Mouse (Mus musculus): ENCODE measurements at regions not wholly inside any gene's neighbourhood (a gene's known extent, or its start where the extent isn't known, plus 50 kb on each side); places are given as distances from the start of the nearest gene placed in this dataset.

DNA sequence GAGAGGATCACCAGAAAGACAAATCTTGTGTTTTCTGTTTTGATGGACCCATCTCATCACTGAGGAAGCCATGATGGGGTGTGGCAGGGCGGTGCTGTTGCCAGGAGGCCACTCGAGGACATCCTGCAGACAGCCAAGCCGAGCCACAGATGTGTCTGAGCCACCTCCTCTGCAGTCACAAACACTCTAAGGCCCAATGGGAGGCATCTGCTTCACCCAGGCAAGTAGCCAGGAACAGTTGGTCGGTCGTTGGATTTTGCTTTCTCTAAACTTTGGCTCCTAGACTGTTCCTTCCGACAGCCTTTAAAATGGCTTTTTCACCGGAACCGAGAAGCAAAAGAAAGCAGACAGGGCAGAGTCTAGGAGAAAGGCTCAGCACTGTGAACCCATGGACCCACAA lies 90.5 kb downstream of the Gas1 start:
- ATAC-seq = no peak
- no peaks in the 10 kb centered on the region for H3K27me3 ChIP-seq (replicated peaks)
- H3K9ac ChIP-seq = no peak overlapping the region
- WGBS (ENCODE audit: insufficient replicate concordance) = 79% methylated on average over 8 of the region's 8 CpGs
- no peaks in the 10 kb centered on the region for H3K4me1 ChIP-seq
- H3K4me2 ChIP-seq = no peak overlapping the region
- no peaks in the 10 kb centered on the region for H3K36me3 ChIP-seq
- no peak overlapping the region for H3K4me3 ChIP-seq
- H3K27ac ChIP-seq = no peak overlapping the region
- H3K9me3 ChIP-seq (replicated peaks) = no peaks in the 10 kb centered on the region

DNA sequence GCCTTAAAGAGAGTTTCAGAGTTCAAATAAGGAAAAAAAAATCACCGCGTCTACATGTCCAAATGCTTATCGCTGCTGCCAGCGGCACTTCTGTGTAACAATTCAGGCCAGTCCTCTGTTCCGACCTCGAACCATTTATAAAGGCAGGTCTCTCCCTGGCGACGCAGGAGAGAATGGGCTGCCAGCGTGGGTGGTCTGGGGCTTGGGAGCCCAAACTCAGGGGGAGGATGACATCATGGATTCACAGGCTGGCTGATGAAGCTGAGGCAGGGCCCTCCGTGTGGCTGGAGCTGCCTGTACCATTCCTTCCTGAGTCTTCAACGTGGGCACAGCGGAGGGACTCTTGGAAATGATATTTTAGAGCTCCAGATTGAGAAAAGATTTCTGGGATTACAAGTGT lies 92.2 kb downstream of the Gas1 start:
- no peak overlapping the region for H3K9ac ChIP-seq
- no peaks in the 10 kb centered on the region for H3K27me3 ChIP-seq (replicated peaks)
- H3K9me3 ChIP-seq (replicated peaks) = no peaks in the 10 kb centered on the region
- no peak overlapping the region for H3K4me2 ChIP-seq
- no peak overlapping the region for H3K4me3 ChIP-seq
- no peaks in the 10 kb centered on the region for H3K36me3 ChIP-seq
- WGBS (ENCODE audit: insufficient replicate concordance) = 59% methylated on average over 12 of the region's 12 CpGs
- no peak overlapping the region for H3K27ac ChIP-seq
- ATAC-seq = no peak
- no peaks in the 10 kb centered on the region for H3K4me1 ChIP-seq

DNA sequence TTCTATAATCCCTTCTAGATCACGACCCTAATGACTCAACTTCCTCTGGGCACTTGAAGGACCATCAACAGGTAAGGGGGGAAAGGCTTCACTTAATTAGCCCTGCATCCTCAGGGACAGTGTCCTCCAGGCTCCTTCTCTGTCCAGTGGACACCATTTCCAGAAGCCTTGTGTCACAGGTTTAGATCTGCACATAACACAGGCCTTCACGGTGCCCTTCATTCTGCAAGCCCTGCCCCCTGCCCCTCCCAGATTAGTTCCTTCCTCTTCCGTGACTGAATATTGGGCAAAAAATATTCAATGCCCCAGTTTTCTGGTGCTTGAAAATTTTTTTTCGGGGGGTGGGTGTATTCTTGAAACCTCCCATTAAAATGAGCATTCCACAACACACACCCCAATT lies 92.9 kb downstream of the Gas1 start:
- Histone ChIP-seq H3K27ac (no peak overlapping the region), H3K4me2 (no peak overlapping the region), H3K4me3 (no peak overlapping the region), H3K27me3 (replicated peaks) (no peaks in the 10 kb centered on the region), H3K36me3 (no peaks in the 10 kb centered on the region), H3K9me3 (replicated peaks) (no peaks in the 10 kb centered on the region), H3K4me1 (no peaks in the 10 kb centered on the region), H3K9ac (no peak overlapping the region)
- WGBS (ENCODE audit: insufficient replicate concordance) = 42% methylated on average over 4 of the region's 4 CpGs
- ATAC-seq = no peak

DNA sequence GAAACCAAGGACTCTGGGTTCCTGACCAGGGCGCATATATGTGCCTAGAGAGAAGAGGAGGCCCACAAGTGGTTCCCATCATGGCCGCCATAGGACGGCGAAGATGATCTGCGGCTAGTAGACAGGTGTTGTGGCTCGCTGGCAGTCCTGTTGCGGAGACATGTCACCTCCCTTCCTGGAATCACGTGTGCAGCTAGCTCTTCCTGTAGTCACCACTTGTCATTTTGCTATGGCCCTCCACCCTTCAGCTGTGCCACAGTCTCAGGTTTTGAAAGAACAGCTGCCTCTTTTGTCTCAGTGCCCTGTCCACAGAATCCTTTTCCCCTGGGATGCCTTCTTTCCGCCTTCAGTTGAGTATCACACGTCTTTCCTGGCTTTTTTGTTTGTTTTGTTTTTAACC lies 97.1 kb downstream of the Gas1 start:
- no peaks in the 10 kb centered on the region for H3K9me3 ChIP-seq (replicated peaks)
- H3K4me3 ChIP-seq = no peak overlapping the region
- H3K9ac ChIP-seq = no peak overlapping the region
- H3K36me3 ChIP-seq = no peaks in the 10 kb centered on the region
- H3K27ac ChIP-seq = no peak overlapping the region
- ATAC-seq = no peak
- H3K4me1 ChIP-seq = no peaks in the 10 kb centered on the region
- H3K27me3 ChIP-seq (replicated peaks) = no peaks in the 10 kb centered on the region
- H3K4me2 ChIP-seq = no peak overlapping the region
- WGBS (ENCODE audit: insufficient replicate concordance) = 72% methylated on average over 10 of the region's 10 CpGs

DNA sequence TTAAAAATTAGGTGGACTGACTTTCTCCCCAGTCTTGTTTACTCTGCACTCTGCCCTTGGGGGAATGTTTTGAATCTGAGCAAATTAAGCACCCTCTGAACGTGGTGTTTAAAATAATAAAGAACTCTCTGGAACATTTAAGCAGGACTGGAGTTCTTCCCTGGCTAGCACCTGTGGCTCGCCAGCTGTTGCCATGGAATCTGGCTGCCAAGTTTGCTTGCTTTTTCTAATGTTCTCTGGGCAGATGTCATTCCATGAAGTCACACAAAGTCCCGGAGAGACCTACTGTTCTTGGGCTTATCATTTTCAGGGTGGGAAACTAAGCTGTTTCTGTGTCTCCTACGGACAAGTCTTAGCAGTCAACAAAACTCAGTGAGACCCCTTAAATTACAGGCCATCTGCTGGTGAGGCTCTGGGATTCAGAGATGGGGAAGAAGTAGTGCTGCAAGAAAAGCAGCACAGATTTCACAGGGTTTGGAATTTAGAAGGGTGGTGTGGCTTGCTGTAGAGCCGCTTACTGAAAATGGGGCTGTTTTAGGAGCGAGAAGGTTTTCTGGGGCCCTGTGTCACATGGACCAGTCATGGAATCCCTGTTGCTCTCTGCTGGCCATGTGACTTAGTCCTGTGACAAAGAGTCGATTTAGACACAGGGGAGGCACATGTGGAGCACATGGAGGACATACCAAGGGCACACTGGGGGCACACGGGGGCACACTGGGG lies 98.7 kb downstream of the Gas1 start:
- H3K27ac ChIP-seq = no peak overlapping the region
- no peak overlapping the region for H3K9ac ChIP-seq
- H3K27me3 ChIP-seq (replicated peaks) = no peaks in the 10 kb centered on the region
- H3K4me3 ChIP-seq = no peak overlapping the region
- no peaks in the 10 kb centered on the region for H3K4me1 ChIP-seq
- no peak for ATAC-seq
- WGBS (ENCODE audit: insufficient replicate concordance) = 65% methylated on average over 8 of the region's 8 CpGs
- no peaks in the 10 kb centered on the region for H3K9me3 ChIP-seq (replicated peaks)
- H3K4me2 ChIP-seq = no peak overlapping the region
- no peaks in the 10 kb centered on the region for H3K36me3 ChIP-seq

DNA sequence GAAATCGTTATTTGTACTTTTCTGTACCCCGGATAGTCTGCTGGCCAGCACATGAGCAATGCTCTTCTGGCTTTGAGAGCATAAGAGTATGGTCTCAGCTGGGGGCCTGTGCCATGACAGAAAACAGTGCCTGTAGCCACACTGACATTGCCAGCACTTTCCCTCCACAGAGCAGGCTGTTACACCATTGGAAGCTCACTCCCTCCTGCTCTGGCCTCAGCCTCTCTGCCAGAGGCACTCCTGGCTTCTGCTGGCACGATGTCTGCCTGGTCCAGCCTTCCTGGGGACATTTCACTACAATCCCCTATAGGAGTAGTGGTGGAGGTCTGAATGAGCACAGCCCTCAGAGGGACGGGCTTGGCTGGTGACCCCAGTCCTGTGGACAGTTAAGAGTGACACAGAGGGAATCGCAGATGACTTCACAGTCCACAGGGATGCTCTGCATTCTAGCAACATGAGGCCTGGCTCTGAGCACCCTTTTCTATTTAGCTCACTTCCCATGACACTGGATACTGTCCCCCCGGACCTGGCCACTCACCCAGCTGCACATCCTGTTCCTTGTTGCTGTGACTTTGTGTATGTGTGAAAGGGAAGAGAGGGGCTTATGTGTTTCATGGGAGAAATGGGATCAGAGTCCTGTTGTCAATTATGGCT lies 100.9 kb downstream of the Gas1 start:
- Histone ChIP-seq H3K4me2 (no peak overlapping the region), H3K27ac (no peak overlapping the region)
- ATAC-seq = no peak

GRCm38 (mm10) chr13:60071595-60071994 lies 105.6 kb downstream of the Gas1 start:
- H3K9me3 ChIP-seq (replicated peaks) = no peaks in the 10 kb centered on the region
- H3K4me1 ChIP-seq = no peaks in the 10 kb centered on the region
- H3K27ac ChIP-seq = no peak overlapping the region
- no peak overlapping the region for H3K4me3 ChIP-seq
- no peak for ATAC-seq
- no peak overlapping the region for H3K9ac ChIP-seq
- 63% methylated on average over 9 of the region's 9 CpGs for WGBS (ENCODE audit: insufficient replicate concordance)
- H3K27me3 ChIP-seq (replicated peaks) = no peaks in the 10 kb centered on the region
- no peak overlapping the region for H3K4me2 ChIP-seq
- H3K36me3 ChIP-seq = no peaks in the 10 kb centered on the region

More for the DNA sequence above, 100.9 kb downstream of the Gas1 start:
- Histone ChIP-seq H3K27me3 (replicated peaks) (no peaks in the 10 kb centered on the region), H3K4me1 (no peaks in the 10 kb centered on the region), H3K9ac (no peak overlapping the region), H3K4me3 (no peak overlapping the region), H3K9me3 (replicated peaks) (no peaks in the 10 kb centered on the region), H3K36me3 (no peaks in the 10 kb centered on the region)
- WGBS (ENCODE audit: insufficient replicate concordance) = 60% methylated on average over 6 of the region's 6 CpGs

- no peak overlapping the region for H3K4me2 ChIP-seq
- H3K27me3 ChIP-seq (replicated peaks) = no peaks in the 10 kb centered on the region
- H3K9ac ChIP-seq = no peak overlapping the region
- WGBS (ENCODE audit: insufficient replicate concordance) = 53% methylated on average over 9 of the region's 9 CpGs
- H3K27ac ChIP-seq = no peak overlapping the region
- ATAC-seq = no peak
- H3K36me3 ChIP-seq = no peaks in the 10 kb centered on the region
- no peaks in the 10 kb centered on the region for H3K4me1 ChIP-seq
- no peaks in the 10 kb centered on the region for H3K9me3 ChIP-seq (replicated peaks)
- no peak overlapping the region for H3K4me3 ChIP-seq
These were observed 108.0 kb downstream of the Gas1 start for GRCm38 (mm10) chr13:60069196-60069595.

DNA sequence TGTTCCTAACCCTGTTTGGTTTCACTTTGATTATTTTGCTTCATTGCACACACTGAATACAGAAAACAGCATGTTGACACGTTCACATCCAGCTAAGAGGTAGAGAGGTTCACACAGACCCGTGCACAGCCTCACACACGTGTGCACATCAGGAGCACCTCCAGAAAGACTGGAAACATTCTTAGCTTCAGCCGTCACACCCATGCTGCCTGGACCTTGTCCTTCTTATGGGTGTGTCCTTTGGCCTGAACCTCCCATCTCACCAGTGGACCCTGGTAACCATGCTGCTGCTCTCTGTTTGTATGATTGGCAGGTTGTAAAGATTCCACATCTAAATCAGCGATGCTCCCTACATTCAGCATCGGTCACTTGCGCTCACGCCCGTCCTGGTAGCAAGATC lies 109.8 kb downstream of the Gas1 start:
- H3K27ac ChIP-seq = no peak overlapping the region
- no peaks in the 10 kb centered on the region for H3K36me3 ChIP-seq
- no peaks in the 10 kb centered on the region for H3K4me1 ChIP-seq
- 75% methylated on average over 9 of the region's 9 CpGs for WGBS (ENCODE audit: insufficient replicate concordance)
- no peaks in the 10 kb centered on the region for H3K27me3 ChIP-seq (replicated peaks)
- no peak overlapping the region for H3K9ac ChIP-seq
- no peak for ATAC-seq
- H3K4me3 ChIP-seq = no peak overlapping the region
- no peak overlapping the region for H3K4me2 ChIP-seq
- H3K9me3 ChIP-seq (replicated peaks) = no peaks in the 10 kb centered on the region

DNA sequence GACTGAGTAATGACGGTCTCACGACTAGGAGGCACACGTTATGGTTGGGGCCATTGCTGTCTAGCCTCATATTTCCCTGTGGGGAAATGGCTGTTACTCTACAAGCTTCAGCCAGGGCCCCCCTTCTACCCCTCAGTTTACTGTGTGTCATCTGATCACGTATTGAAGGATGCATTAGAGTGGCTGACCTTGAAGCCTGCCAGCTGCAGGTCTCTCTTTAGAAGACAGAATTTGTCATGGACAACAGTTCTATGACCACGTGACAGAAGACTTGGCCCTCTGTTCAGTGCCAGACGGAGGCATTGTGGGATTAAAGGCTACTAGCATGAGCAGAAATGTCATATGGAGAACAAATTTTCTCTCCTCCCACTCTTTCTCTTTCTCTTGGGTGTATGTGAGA lies 115.6 kb downstream of the Gas1 start:
- Histone ChIP-seq H3K27me3 (replicated peaks) (peaks cover 4% of the 10 kb centered on the region; the same call in 1 of the 2 replicates), H3K4me1 (no peaks in the 10 kb centered on the region), H3K4me2 (no peak overlapping the region), H3K9ac (no peak overlapping the region), H3K4me3 (no peak overlapping the region), H3K36me3 (no peaks in the 10 kb centered on the region), H3K27ac (no peak overlapping the region), H3K9me3 (replicated peaks) (no peaks in the 10 kb centered on the region)
- no peak for ATAC-seq
- 58% methylated on average over 6 of the region's 6 CpGs for WGBS (ENCODE audit: insufficient replicate concordance)

DNA sequence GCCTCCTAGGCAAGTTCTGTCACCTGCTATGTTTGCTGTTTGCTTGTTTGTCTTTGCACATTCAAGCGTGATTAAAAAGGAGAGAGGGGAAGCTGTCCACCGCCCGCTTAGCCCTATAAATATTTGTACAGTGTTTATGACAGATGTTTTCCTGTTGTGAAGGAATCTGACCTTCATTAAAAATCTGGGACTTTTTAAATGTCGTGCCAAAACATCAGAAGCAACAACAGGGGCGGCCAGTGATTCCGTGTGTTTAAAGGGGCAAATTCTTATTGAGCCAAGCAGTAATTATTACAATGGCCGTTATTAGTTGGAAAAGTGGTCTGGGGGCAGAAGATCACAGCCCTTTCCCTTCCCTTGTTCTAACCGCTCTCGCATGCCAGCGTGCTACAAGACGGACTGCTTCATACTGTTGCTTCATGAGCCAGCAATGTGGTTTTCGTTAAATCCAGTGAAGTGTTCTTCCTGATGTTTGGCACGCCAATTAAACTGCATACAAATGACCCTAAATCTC lies 119.3 kb downstream of the Gas1 start:
- Histone ChIP-seq H3K9me3 (replicated peaks) (no peaks in the 10 kb centered on the region), H3K4me3 (no peak overlapping the region), H3K4me1 (no peaks in the 10 kb centered on the region), H3K27ac (no peak overlapping the region), H3K9ac (no peak overlapping the region), H3K4me2 (no peak overlapping the region), H3K27me3 (replicated peaks) (peaks cover 4% of the 10 kb centered on the region; the same call in 1 of the 2 replicates), H3K36me3 (no peaks in the 10 kb centered on the region)
- WGBS (ENCODE audit: insufficient replicate concordance) = 60% methylated on average over 13 of the region's 13 CpGs
- no peak for ATAC-seq

GRCm38 (mm10) chr13:60054531-60054930 lies 122.6 kb downstream of the Gas1 start:
- Histone ChIP-seq H3K4me1 (no peaks in the 10 kb centered on the region), H3K27ac (no peak overlapping the region), H3K27me3 (replicated peaks) (no peaks in the 10 kb centered on the region), H3K4me3 (no peak overlapping the region), H3K9ac (no peak overlapping the region), H3K4me2 (no peak overlapping the region), H3K36me3 (no peaks in the 10 kb centered on the region), H3K9me3 (replicated peaks) (no peaks in the 10 kb centered on the region)
- WGBS (ENCODE audit: insufficient replicate concordance) = 44% methylated on average over 3 of the region's 3 CpGs
- ATAC-seq = no peak

All from liver, embryonic 12.5 days (tissue).